Mouse (Mus musculus) embryo, embryonic 11.5 days (tissue): ENCODE data around the gene Reep1.
"Not testable (repeated sequence)": the region's sequence is repeated elsewhere in the genome, so short reads cannot be mapped to it uniquely, and the experiment has no call there.

Experiments
- DNase-seq: peaks from one replicate; pipeline ENCODE4 v3.0.0-alpha.2; 2012; ENCODE audit warnings: low read depth, low spot score

Reep1 gene

DNA sequence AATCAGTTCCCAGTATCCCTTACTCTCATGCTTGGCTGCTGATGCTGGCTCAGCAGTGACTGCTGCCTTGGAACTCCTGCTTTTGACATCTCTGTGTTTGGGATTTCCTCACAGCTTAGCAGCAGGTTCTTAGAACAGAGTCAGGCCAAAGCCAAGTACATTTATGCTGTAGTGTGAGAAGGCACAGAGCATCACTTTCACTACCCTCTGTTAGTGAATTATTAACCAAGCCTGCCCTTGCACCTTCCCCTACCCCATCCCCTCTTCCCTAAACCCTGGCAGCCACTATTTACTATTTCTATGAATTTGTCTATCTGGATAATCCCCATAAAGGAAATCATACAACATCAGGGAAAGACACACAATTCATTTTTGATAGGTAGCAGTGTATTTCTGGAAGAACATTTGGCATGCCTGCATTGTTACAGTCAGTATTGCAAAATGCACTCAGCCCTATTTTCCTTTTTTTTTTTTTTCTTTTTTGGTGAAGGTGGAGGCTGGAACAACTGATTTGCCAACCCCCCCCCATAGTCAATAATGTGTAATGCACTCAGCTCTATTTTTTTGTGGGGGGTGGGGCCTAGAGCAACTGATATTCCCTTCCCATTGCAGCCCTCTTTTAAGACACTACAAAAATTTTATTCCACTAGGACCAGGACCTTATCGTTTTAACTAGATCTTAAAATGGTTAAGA, 133.4 kb downstream of the Reep1 start:
- no peak for DNase-seq

DNA sequence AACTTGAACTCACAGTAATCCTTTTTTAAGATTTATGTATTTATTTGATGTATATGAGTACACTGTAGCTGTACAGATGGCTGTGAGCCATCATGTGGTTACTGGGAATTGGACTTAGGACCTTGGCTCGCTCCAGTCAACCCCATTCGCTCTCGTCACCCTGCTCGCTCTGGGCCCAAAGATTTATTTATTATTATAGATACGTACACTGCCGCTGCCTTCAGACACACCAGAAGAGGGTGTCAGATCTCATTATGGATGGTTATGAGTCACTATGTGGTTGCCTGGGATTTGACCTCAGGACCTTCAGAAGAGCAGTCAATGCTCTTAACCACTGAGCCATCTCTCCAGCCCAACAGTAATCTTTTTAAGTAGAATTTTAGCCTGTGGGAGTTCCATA, 139.5 kb downstream of the Reep1 start:
- DNase-seq = not testable (repeated sequence)
